Mouse (Mus musculus) erythroblast, adult 5-6 weeks (primary cell): ENCODE measurements at regions not wholly inside any gene's neighbourhood (a gene's known extent, or its start where the extent isn't known, plus 50 kb on each side); places are given as distances from the start of the nearest gene placed in this dataset.
"Not testable (repeated sequence)": the region's sequence is repeated elsewhere in the genome, so short reads cannot be mapped to it uniquely, and the experiment has no call there.

ENCODE experiments used
- ATAC-seq: replicated peaks from 2 replicates; pipeline ENCODE4 v1.8.0; 2016; ENCODE audit warnings: moderate number of reproducible peaks, mild to moderate bottlenecking, moderate TSS enrichment, inconsistent platforms; ENCODE audit not compliant: poor library complexity, low FRiP score, severe bottlenecking

DNA sequence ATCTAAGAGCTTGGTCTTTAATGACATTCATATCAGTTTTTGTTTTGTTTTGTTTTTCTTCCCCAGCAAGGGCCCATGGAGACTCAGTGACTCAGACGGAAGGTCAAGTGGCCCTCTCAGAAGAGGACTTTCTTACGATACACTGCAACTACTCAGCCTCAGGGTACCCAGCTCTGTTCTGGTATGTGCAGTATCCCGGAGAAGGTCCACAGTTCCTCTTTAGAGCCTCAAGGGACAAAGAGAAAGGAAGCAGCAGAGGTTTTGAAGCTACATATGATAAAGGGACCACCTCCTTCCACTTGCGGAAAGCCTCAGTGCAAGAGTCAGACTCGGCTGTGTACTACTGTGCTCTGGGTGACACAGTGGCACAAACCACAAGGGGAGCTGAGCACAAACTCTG lies 512.2 kb upstream of the Olfr1507 start:
- not testable (repeated sequence) for ATAC-seq

DNA sequence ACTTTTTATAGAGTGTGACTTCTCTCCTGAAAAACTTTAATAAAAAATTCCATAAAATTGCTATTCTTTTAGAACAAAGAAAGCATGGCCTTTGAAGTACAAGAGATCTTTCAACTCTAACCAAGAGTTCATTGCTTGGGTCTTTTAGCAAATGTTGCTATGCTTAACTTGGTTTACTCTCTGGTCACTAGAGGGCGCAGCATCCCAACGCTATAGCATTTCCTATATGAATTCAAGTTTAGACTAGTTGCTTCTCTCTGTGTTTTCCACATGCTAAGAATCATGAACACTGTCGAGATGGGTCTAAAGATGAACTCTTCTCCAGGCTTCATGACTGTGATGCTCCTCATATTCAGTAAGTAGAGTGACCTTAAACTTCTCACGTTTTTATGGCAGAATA lies 511.8 kb upstream of the Olfr1507 start:
- ATAC-seq, result peak; percentile 80

DNA sequence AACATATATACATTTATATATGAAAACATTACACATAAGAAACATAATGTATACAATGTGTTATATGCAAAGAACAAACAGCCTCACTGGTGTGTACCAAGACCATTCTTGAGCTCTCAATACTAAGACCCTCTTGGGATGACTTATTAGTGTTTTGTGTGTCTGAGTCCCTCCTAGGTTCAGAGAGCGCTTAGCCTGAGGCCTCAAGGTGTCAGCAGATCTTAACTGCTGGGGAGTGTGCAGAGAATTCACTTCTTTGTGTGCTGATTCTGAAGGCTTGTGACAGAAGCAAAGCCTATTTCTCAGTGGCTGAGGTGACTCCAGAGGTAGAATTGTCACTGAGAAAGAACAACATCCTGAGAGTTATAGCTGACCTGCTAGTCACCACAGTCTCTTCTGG lies 505.7 kb upstream of the Olfr1507 start:
- ATAC-seq, result not testable (repeated sequence)

DNA sequence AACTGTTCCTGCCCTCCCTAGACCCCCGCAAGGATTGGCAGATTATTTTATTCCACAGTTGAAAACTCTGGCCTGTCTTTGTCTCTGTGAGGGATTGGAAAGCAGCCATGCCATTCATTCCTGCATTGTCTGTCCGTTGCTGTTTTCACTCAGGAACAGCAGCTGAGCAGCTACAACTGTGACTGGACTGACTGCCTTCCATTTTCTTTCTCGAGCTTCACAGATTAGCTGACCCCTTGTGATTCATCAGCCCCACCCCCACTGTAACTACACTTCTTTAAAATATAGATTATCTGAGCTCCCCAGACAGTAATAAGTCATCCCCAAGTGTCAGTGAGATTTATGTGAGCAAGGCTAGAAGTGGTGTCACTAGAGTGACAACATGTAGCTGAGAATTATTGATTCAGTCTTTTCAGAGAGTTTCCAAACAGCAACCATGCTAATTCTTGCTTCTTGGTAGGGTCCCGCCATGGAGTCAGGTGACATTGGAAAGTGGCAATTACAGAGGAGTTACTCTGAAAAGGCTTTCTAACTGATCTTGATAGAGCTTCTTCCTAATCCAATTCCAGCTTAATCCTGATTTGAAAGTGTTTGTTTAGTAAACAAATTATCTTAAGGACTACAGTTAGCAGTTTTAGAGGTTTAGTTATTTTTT lies 496.7 kb upstream of the Olfr1507 start:
- not testable (repeated sequence) for ATAC-seq

DNA sequence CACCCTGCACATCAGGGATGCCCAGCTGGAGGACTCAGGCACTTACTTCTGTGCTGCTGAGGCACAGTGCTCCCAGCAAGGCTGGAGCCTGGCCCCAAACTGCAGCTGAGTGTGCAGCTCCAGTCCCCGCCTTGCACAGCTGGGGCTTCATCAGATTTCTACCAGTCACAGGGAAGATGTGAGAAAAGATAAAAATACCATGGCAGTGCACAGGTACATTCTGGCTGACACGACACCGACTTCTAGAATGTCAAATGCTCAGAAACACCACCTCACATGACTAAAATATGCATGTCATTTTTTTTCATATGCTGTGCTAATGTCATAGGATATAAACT lies 495.7 kb upstream of the Olfr1507 start:
- not testable (repeated sequence) for ATAC-seq

DNA sequence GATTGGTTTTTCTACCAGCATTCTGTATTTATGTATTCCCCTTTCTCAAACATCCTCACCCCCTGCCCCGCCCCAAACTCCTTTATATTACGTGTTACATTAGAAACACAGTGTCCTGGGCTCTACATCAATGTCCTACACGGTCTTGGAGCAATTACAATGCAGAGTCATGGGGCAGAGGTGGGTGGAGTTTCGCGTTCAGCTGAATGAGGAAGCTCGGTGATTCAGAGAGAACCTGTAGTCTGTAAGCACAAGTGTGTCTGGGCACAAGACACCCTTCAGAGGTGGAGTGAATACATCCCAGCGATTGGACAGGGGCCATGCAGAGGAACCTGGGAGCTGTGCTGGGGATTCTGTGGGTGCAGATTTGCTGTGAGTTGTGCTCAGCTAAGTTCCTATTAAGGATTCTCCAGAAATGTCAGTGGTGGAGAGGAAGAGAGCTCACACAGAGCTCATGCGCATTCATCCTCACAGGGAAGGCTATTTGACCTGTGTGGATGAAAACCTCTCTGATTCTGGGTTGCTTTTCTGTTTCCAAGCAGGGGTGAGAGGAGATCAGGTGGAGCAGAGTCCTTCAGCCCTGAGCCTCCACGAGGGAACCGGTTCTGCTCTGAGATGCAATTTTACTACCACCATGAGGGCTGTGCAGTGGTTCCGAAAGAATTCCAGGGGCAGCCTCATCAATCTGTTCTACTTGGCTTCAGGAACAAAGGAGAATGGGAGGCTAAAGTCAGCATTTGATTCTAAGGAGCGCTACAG lies 495.2 kb upstream of the Olfr1507 start:
- ATAC-seq, result not testable (repeated sequence)

DNA sequence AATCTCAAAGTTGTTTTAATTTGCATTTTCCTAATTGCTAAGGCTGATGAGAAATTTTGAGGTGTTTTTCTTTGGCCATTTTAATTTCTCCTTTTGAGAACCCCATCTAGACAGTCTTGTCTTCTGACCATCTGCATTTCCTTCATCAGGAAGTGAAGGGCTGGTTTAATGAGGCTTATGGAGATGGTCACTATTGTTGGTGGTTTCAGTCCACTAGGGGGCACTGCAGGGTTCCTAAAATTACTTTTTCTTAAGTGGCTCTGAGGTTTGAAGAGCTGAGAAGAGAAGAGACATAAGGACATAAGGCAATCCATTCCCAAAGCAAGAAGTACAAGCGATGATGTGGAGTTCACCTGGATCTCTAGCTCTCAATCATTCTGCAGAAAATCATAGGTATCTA lies 494.4 kb upstream of the Olfr1507 start:
- 0 out of 2 replicates have a peak, but pooled peaks have one; percentile 55 for ATAC-seq

DNA sequence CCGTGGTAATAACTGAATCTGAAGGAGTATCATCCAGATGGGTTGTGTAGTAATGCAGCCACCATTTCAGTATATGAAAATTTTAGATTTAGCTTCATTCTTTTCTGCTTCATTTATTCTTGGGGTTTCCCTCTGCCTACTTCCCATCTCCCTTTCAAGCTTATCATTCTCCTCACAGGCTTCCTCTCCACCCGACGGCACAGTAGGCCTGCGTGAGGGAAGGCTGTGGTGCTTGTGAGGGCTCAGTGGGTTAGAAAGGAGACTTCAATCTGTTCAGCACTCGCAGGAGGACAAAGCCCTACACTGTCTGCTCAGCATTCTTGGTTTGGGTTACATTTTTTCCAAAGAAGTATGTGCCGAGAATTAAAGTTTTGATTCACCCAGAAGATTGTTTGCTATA lies 493.0 kb upstream of the Olfr1507 start:
- not testable (repeated sequence) for ATAC-seq

DNA sequence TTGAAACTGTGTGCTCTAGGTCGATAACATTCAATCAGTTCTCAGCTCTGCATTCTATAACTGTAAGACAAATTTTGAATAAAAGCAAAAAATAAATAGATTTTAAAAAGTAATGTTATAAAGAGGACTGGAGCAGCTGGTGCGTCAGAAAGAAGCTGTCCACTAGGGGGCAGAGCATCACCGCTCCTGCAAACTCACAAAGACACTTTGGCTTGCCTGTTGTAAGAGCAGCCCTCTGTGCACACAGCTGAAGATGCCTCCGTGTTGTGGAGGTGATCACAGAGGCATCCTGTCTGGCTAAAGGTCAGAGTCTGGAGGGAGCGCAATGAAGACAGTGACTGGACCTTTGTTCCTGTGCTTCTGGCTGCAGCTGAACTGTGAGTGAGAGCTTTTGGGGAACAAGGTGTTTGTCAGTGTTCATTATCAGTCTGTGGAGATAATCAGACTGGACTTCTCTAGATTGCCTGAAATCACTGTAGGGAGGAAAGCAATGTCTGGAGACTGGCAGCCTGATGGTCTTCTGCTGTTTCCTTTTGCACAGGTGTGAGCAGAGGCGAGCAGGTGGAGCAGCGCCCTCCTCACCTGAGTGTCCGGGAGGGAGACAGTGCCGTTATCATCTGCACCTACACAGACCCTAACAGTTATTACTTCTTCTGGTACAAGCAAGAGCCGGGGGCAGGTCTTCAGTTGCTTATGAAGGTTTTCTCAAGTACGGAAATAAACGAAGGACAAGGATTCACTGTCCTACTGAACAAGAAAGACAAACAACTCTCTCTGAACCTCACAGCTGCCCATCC lies 476.9 kb upstream of the Olfr1507 start:
- not testable (repeated sequence) for ATAC-seq

DNA sequence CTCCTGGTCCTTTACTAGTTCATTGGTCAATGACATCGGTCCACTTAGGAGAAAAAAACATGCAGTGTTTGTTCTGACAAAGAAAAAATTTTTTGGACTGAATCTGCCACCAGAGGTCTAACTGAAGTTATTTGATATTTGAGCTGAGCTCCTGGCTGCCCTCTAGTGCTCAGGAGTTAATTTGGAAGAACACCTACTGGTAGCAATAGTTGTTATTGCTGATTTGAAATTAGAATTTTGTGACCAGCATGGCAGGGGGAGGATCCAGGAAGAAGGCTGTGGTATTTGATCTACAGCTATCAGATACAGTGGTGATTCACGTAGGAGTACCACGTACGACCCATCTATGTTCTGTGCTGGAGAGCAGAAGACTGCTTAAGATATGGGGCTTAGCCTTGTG lies 466.6 kb upstream of the Olfr1507 start:
- not testable (repeated sequence) for ATAC-seq

DNA sequence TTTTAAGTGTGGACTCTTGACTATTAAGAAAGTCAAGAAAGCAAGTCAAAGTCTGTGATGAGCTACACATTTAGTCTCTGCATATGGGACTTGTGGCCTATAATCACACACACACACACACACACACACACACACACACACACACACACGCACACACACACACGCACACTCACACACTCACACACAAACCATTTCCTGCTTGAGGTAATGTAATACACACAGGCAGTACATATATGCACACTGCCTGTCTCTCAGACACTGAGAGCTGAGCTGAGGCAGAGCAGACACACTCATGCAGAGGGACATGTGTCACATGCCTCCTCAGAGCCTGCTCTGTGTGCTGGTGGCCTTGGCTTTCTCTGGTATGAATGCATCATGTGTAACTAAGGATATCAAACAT lies 461.0 kb upstream of the Olfr1507 start:
- not testable (repeated sequence) for ATAC-seq

DNA sequence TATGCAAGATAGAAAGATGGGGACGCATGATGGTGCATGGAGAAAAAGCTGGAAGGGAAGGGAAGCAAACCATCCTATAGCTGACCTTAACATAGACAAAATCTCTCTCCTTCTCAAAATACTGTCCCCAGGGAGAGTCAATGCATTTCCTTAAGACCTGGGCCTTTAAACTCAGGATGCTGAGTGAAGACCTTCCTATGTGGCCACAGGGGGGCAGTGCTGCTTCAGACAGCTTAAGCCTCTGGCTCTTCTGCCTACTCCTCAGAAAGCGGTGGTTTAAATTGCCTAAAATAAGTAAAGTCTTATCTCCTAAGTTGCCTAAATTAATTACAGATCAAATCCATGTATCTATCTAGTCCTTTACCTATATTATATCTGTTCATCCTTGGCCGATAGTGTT lies 449.4 kb upstream of the Olfr1507 start:
- ATAC-seq, result not testable (repeated sequence)

DNA sequence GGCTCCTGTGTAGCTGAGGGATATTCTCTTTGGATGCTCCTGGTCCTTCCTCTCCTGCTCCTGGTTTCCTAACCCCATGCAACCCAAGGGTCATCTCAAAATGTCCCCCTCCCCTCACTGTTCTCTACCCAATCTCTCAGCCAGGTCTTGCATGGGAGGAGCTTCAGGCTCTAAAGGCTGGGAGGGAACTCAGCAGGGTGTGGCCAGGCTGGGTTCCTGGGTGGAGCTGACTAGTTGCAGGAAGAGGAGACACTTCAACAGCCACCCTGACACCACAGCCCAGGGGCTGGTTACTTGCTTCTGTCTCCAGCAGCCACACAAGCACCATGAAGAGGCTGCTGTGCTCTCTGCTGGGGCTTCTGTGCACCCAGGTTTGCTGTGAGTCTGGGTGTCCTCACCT lies 446.9 kb upstream of the Olfr1507 start:
- ATAC-seq, result not testable (repeated sequence)

DNA sequence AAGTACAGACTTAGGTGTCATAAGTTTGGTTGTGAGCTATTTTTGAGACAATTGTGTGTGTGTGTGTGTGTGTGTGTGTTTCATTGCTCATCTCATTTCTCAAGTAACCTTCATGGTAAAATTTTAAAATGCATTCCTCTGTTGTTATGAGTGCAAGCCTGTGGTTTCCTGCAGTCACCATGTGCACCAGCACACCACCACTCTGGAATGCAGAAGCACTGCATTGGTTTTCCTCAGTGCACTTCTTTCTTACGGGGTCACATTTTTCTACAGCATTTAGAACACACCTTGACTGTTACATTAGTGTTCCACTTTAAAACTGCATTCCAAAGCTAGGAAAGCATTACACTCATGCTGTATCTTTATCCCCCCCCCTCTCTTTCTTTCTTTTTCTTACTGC lies 446.2 kb upstream of the Olfr1507 start:
- not testable (repeated sequence) for ATAC-seq

DNA sequence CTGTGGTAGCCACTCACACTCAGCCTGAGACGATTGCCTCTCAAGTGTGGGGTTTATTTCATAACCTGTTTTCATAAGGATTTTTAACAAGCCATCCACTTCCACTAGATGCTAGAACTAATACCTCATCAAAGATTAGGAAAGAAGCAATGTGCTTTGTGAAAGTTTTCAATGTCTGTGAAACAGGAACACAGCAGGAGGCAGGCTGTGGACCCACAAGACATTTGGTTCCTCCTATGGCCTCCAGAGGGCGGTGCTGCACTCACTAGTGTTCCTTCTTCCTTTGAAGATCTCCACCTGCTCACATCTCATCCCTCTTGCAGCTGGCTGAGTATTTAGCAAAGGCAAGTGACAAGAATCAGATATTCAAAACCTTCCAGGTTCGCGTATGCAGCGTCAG lies 424.6 kb upstream of the Olfr1507 start:
- ATAC-seq, result not testable (repeated sequence)

DNA sequence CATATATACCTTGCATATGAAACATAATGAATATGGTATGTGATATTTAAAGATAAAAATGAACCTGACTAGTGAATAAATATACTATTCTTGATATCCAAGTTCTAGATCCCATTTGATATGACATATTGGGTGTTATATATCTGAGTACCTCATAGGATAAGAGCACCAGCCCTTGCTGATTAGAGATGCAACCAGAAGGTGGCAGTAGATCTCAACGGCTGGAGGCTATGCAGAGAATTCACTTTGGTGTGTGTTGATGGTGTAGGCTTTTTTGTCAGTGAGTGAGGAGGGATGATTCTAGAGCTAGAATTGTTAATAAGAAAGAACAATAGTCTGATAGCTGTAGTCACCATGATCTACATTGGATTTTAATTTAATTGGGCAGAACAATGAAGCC lies 418.3 kb upstream of the Olfr1507 start:
- ATAC-seq, result not testable (repeated sequence)

DNA sequence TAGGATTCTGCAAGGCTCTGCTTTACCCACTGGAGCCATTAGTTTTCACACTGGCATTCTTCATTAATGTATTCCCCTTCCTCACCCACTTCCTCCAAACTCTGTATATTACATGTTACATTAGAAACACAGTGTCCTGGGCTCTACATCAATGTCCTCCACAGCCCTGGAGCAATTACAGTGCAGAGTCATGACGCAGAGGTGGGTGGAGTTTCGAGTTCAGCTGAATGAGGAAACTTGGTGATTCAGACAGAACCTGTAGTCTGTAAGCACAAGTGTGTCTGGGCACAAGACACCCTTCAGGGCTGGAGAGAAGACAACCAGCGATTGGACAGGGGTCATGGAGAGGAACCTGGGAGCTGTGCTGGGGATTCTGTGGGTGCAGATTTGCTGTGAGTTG lies 404.1 kb upstream of the Olfr1507 start:
- not testable (repeated sequence) for ATAC-seq

DNA sequence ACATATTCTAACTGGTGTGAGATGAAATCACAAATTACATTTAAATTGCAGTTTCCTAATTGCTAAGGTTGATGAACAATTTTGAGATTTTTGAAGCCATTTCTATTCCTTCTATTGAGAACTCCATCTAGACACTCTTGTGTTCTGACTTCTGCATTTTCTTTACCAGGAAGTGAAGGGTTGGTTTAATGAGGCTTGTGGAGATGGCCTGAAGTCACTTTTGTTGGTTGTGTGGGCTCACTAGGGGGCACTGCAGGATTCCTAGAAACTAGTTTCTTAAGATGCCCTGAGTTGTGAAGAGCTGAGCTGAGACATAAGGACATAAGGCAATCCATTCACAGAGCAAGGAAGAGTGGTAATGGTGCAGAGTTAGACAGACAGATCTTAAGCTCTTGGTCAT lies 402.8 kb upstream of the Olfr1507 start:
- not testable (repeated sequence) for ATAC-seq

DNA sequence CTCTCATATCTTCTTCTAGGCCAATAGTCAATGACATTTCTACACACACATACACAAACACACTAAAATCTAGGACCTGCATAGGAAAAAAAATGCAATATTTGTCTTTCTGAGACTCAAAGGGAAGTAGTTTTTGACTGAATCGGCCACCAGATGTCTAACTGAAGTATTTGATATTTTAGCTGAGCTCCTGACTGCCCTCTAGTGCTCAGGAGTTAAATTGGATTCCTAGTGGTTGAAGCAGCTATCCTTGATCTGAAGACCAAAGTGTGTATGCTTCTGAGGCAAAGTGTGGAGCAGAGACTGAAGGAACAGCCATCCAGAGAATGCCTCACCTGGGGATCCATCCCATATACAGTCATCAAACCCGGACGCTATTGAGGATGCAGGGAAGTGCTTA lies 384.4 kb upstream of the Olfr1507 start:
- not testable (repeated sequence) for ATAC-seq

DNA sequence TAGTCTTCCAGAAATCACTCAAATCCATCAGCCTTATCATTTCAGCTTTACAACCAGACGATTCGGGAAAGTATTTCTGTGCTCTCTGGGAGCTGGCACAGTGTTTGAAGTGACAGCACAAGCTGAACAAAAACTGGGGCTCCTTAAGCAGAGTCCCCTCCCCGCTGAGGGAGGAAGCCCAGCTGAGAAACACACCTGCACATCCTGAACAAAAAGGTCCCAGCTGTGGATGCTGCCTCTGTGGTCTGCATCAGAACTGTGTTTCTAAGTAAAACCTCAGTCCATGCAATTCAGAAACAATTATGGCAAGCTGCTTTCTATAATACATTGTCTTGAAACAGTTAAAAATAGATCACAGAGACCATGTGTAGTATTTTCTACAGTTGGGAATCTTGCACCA lies 368.3 kb upstream of the Olfr1507 start:
- ATAC-seq, result not testable (repeated sequence)

DNA sequence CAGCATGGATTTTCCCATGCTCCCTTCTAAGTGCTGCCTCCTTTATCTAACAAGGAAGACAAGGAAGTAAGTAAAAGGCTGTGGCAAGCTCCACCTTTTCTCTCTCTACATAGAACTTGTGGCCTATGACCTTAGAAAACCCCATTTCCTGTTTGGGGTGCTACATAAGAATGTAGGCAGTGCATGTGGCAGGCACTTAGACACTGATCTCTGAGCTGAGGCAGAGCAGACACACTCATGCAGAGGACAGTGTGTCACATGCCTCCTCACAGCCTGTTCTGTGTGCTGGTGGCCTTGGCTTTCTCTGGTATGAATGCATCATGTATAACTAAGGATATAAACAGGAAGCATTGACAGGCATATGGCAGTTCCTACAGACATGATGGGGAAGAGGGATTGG lies 367.6 kb upstream of the Olfr1507 start:
- ATAC-seq, result not testable (repeated sequence)
